Mouse (Mus musculus): ENCODE data around the gene Ifitm6. TPM values are rescaled to one million over a fixed set of nuclear protein-coding genes. Genes with fewer than 3 reads are reported as not detected.
"Not testable (repeated sequence)": the region's sequence is repeated elsewhere in the genome, so short reads cannot be mapped to it uniquely, and the experiment has no call there.

Gene Ifitm6
- total RNA-seq (2014; fragmentation: Nextera tagmentation) (17.9 and 48.1 TPM in 2 replicates), total RNA-seq (2017) (22.5 and 42.5 TPM in 2 replicates)

- not testable (repeated sequence) for ATAC-seq (replicated peaks; ENCODE audit: poor library complexity, severe bottlenecking)
Observed at GRCm38 (mm10) chr7:141017824-141018223, at the start of gene Ifitm6. Gene Ifitm6 (minus strand): TSS chr7:141017924.

- ATAC-seq (replicated peaks; ENCODE audit: poor library complexity, severe bottlenecking): peak; percentile 39
Observed at GRCm38 (mm10) chr7:141064576-141064975, 46.9 kb upstream of the Ifitm6 start.

- ATAC-seq (replicated peaks; ENCODE audit: poor library complexity, severe bottlenecking): peak; percentile 80
Observed at GRCm38 (mm10) chr7:141064175-141064574, 46.5 kb upstream of the Ifitm6 start.

GRCm38 (mm10) chr7:141063353-141063752 lies 45.6 kb upstream of the Ifitm6 start:
- ATAC-seq (replicated peaks; ENCODE audit: poor library complexity, severe bottlenecking): no peak

GRCm38 (mm10) chr7:141062525-141062924 lies 44.8 kb upstream of the Ifitm6 start:
- no peak for ATAC-seq (replicated peaks; ENCODE audit: poor library complexity, severe bottlenecking)

GRCm38 (mm10) chr7:141061269-141061692 lies 43.6 kb upstream of the Ifitm6 start:
- ATAC-seq (replicated peaks; ENCODE audit: poor library complexity, severe bottlenecking): no peak

GRCm38 (mm10) chr7:141060426-141061242 lies 42.9 kb upstream of the Ifitm6 start, which contains the start of gene B4galnt4:
Gene B4galnt4 (plus strand): TSS chr7:141061104.
- ATAC-seq (replicated peaks; ENCODE audit: poor library complexity, severe bottlenecking): peak; percentile 28

- ATAC-seq (replicated peaks; ENCODE audit: poor library complexity, severe bottlenecking): no peak
Observed at GRCm38 (mm10) chr7:141059929-141060328, 42.2 kb upstream of the Ifitm6 start.

- ATAC-seq (replicated peaks; ENCODE audit: poor library complexity, severe bottlenecking): no peak
Observed at GRCm38 (mm10) chr7:141058601-141059341, 41.0 kb upstream of the Ifitm6 start.

GRCm38 (mm10) chr7:141057541-141057940 lies 39.8 kb upstream of the Ifitm6 start:
- ATAC-seq (replicated peaks; ENCODE audit: poor library complexity, severe bottlenecking): no peak

- ATAC-seq (replicated peaks; ENCODE audit: poor library complexity, severe bottlenecking): peak; percentile 86
Observed at GRCm38 (mm10) chr7:141056976-141057375, 39.3 kb upstream of the Ifitm6 start.

- ATAC-seq (replicated peaks; ENCODE audit: poor library complexity, severe bottlenecking): no peak
Observed at GRCm38 (mm10) chr7:141055785-141056184, 38.1 kb upstream of the Ifitm6 start.

GRCm38 (mm10) chr7:141052421-141052820 lies 34.7 kb upstream of the Ifitm6 start:
- no peak for ATAC-seq (replicated peaks; ENCODE audit: poor library complexity, severe bottlenecking)

GRCm38 (mm10) chr7:141052016-141052415 lies 34.3 kb upstream of the Ifitm6 start:
- ATAC-seq (replicated peaks; ENCODE audit: poor library complexity, severe bottlenecking): no peak

GRCm38 (mm10) chr7:141051060-141051685 lies 33.4 kb upstream of the Ifitm6 start:
- ATAC-seq (replicated peaks; ENCODE audit: poor library complexity, severe bottlenecking): no peak

GRCm38 (mm10) chr7:141049326-141049725 lies 31.6 kb upstream of the Ifitm6 start:
- ATAC-seq (replicated peaks; ENCODE audit: poor library complexity, severe bottlenecking): no peak

GRCm38 (mm10) chr7:141048226-141049218 lies 30.8 kb upstream of the Ifitm6 start:
- peak; percentile 96 for ATAC-seq (replicated peaks; ENCODE audit: poor library complexity, severe bottlenecking)

GRCm38 (mm10) chr7:141047581-141048225 lies 30.0 kb upstream of the Ifitm6 start:
- no peak for ATAC-seq (replicated peaks; ENCODE audit: poor library complexity, severe bottlenecking)
